Mouse (Mus musculus): ENCODE results near the gene Bcr. TPM values are rescaled to one million over a fixed set of nuclear protein-coding genes. Genes with fewer than 3 reads are reported as not detected.

The Bcr gene
- polyA plus RNA-seq, 1 experiment from 2014 or later = 16.5 TPM

- peaks cover 57% of the 10 kb centered on the region for H3K36me3 ChIP-seq
- H3K9ac ChIP-seq = no peak overlapping the region
- no peaks in the 10 kb centered on the region for H3K9me3 ChIP-seq
- no peak overlapping the region for H3K4me2 ChIP-seq
- no peak for ATAC-seq (ENCODE audit: low FRiP score, low read depth)
- no peaks in the 10 kb centered on the region for H3K4me1 ChIP-seq (replicated peaks)
- H3K27me3 ChIP-seq = no peaks in the 10 kb centered on the region
- no peak overlapping the region for H3K4me3 ChIP-seq
- no peak overlapping the region for H3K27ac ChIP-seq (replicated peaks)
- 79% methylated on average over 12 of the region's 12 CpGs for WGBS
These were observed 113.3 kb downstream of the Bcr start for GRCm38 (mm10) chr10:75173712-75174111.

GRCm38 (mm10) chr10:75176494-75176893 lies 116.1 kb downstream of the Bcr start:
- Histone ChIP-seq H3K27ac (replicated peaks) (0 out of 2 replicates have a peak overlapping the region, but pooled peaks have one; percentile 8), H3K9me3 (no peaks in the 10 kb centered on the region), H3K27me3 (no peaks in the 10 kb centered on the region), H3K9ac (no peak overlapping the region), H3K4me1 (replicated peaks) (no peaks in the 10 kb centered on the region), H3K4me2 (no peak overlapping the region), H3K36me3 (peaks cover 64% of the 10 kb centered on the region), H3K4me3 (no peak overlapping the region)
- WGBS = 79% methylated on average over 8 of the region's 8 CpGs
- ATAC-seq (ENCODE audit: low FRiP score, low read depth) = no peak

GRCm38 (mm10) chr10:75178911-75179310 lies 118.5 kb downstream of the Bcr start:
- no peak overlapping the region for H3K4me2 ChIP-seq
- no peak overlapping the region for H3K4me3 ChIP-seq
- no peaks in the 10 kb centered on the region for H3K4me1 ChIP-seq (replicated peaks)
- no peak overlapping the region for H3K27ac ChIP-seq (replicated peaks)
- 95% methylated on average over 5 of the region's 5 CpGs for WGBS
- H3K36me3 ChIP-seq = peaks cover 69% of the 10 kb centered on the region
- H3K9me3 ChIP-seq = no peaks in the 10 kb centered on the region
- no peak for ATAC-seq (ENCODE audit: low FRiP score, low read depth)
- no peaks in the 10 kb centered on the region for H3K27me3 ChIP-seq
- no peak overlapping the region for H3K9ac ChIP-seq

GRCm38 (mm10) chr10:75182151-75182774 lies 121.9 kb downstream of the Bcr start:
- H3K4me3 ChIP-seq = no peak overlapping the region
- peak; percentile 49; the same call in 1 of the 2 replicates for ATAC-seq (ENCODE audit: low FRiP score, low read depth)
- peaks cover 58% of the 10 kb centered on the region for H3K36me3 ChIP-seq
- H3K9me3 ChIP-seq = no peaks in the 10 kb centered on the region
- 42% methylated on average over 14 of the region's 14 CpGs for WGBS
- H3K27ac ChIP-seq (replicated peaks) = no peak overlapping the region
- no peak overlapping the region for H3K4me2 ChIP-seq
- no peaks in the 10 kb centered on the region for H3K4me1 ChIP-seq (replicated peaks)
- H3K9ac ChIP-seq = no peak overlapping the region
- H3K27me3 ChIP-seq = no peaks in the 10 kb centered on the region

- H3K36me3 ChIP-seq = peaks cover 33% of the 10 kb centered on the region
- no peaks in the 10 kb centered on the region for H3K4me1 ChIP-seq (replicated peaks)
- H3K4me3 ChIP-seq = no peak overlapping the region
- ATAC-seq (ENCODE audit: low FRiP score, low read depth) = no peak
- 90% methylated on average over 9 of the region's 9 CpGs for WGBS
- no peaks in the 10 kb centered on the region for H3K27me3 ChIP-seq
- no peak overlapping the region for H3K27ac ChIP-seq (replicated peaks)
- H3K9me3 ChIP-seq = no peaks in the 10 kb centered on the region
- no peak overlapping the region for H3K9ac ChIP-seq
- H3K4me2 ChIP-seq = no peak overlapping the region
These were observed 124.4 kb downstream of the Bcr start for GRCm38 (mm10) chr10:75184826-75185225.

GRCm38 (mm10) chr10:75186551-75186950 lies 126.2 kb downstream of the Bcr start:
- Histone ChIP-seq H3K4me2 (no peak overlapping the region), H3K27ac (replicated peaks) (no peak overlapping the region), H3K9me3 (no peaks in the 10 kb centered on the region), H3K36me3 (peaks cover 15% of the 10 kb centered on the region), H3K4me1 (replicated peaks) (no peaks in the 10 kb centered on the region), H3K27me3 (no peaks in the 10 kb centered on the region), H3K9ac (no peak overlapping the region), H3K4me3 (no peak overlapping the region)
- ATAC-seq (ENCODE audit: low FRiP score, low read depth) = no peak
- WGBS = 49% methylated on average over 6 of the region's 6 CpGs

GRCm38 (mm10) chr10:75187366-75188056 lies 127.1 kb downstream of the Bcr start:
- no peak for ATAC-seq (ENCODE audit: low FRiP score, low read depth)
- Histone ChIP-seq H3K27me3 (no peaks in the 10 kb centered on the region), H3K9ac (no peak overlapping the region), H3K4me2 (no peak overlapping the region), H3K36me3 (peaks cover 12% of the 10 kb centered on the region), H3K27ac (replicated peaks) (no peak overlapping the region), H3K4me3 (no peak overlapping the region), H3K4me1 (replicated peaks) (no peaks in the 10 kb centered on the region), H3K9me3 (no peaks in the 10 kb centered on the region)
- 80% methylated on average over 8 of the region's 8 CpGs for WGBS

- H3K4me2 ChIP-seq = no peak overlapping the region
- no peak for ATAC-seq (ENCODE audit: low FRiP score, low read depth)
- no peaks in the 10 kb centered on the region for H3K4me1 ChIP-seq (replicated peaks)
- WGBS = 51% methylated on average over 7 of the region's 7 CpGs
- H3K27me3 ChIP-seq = no peaks in the 10 kb centered on the region
- no peak overlapping the region for H3K9ac ChIP-seq
- H3K36me3 ChIP-seq = no peaks in the 10 kb centered on the region
- H3K4me3 ChIP-seq = no peak overlapping the region
- H3K27ac ChIP-seq (replicated peaks) = no peak overlapping the region
- H3K9me3 ChIP-seq = no peaks in the 10 kb centered on the region
These were observed 131.3 kb downstream of the Bcr start for GRCm38 (mm10) chr10:75191647-75192046.

- Histone ChIP-seq H3K9ac (no peak overlapping the region), H3K4me1 (replicated peaks) (no peaks in the 10 kb centered on the region), H3K27me3 (no peaks in the 10 kb centered on the region), H3K9me3 (no peaks in the 10 kb centered on the region), H3K36me3 (no peaks in the 10 kb centered on the region), H3K4me3 (no peak overlapping the region), H3K4me2 (no peak overlapping the region), H3K27ac (replicated peaks) (no peak overlapping the region)
- ATAC-seq (ENCODE audit: low FRiP score, low read depth) = no peak
- 78% methylated on average over 1 of the region's 1 CpGs for WGBS
These were observed 137.4 kb downstream of the Bcr start for GRCm38 (mm10) chr10:75197817-75198216.

GRCm38 (mm10) chr10:75200733-75201132 lies 140.3 kb downstream of the Bcr start:
- Histone ChIP-seq H3K36me3 (no peaks in the 10 kb centered on the region), H3K4me1 (replicated peaks) (no peaks in the 10 kb centered on the region), H3K27ac (replicated peaks) (no peak overlapping the region), H3K9ac (no peak overlapping the region), H3K9me3 (no peaks in the 10 kb centered on the region), H3K4me3 (no peak overlapping the region), H3K27me3 (no peaks in the 10 kb centered on the region), H3K4me2 (no peak overlapping the region)
- WGBS = 96% methylated on average over 1 of the region's 1 CpGs
- no peak for ATAC-seq (ENCODE audit: low FRiP score, low read depth)

- Histone ChIP-seq H3K4me3 (no peak overlapping the region), H3K4me2 (no peak overlapping the region), H3K9ac (no peak overlapping the region), H3K36me3 (no peaks in the 10 kb centered on the region), H3K27ac (replicated peaks) (no peak overlapping the region), H3K27me3 (no peaks in the 10 kb centered on the region), H3K4me1 (replicated peaks) (peaks cover under 1% of the 10 kb centered on the region; the same call in 1 of the 2 replicates), H3K9me3 (no peaks in the 10 kb centered on the region)
- ATAC-seq (ENCODE audit: low FRiP score, low read depth) = no peak
- 83% methylated on average over 4 of the region's 4 CpGs for WGBS
These were observed 145.8 kb downstream of the Bcr start for GRCm38 (mm10) chr10:75206192-75206591.

- no peaks in the 10 kb centered on the region for H3K36me3 ChIP-seq
- no peak overlapping the region for H3K4me3 ChIP-seq
- 95% methylated on average over 3 of the region's 3 CpGs for WGBS
- no peak overlapping the region for H3K4me2 ChIP-seq
- ATAC-seq (ENCODE audit: low FRiP score, low read depth) = no peak
- no peaks in the 10 kb centered on the region for H3K9me3 ChIP-seq
- peak overlapping the region; percentile 99; the same call in 1 of the 2 replicates for H3K27ac ChIP-seq (replicated peaks)
- H3K27me3 ChIP-seq = no peaks in the 10 kb centered on the region
- no peak overlapping the region for H3K9ac ChIP-seq
- peaks cover 20% of the 10 kb centered on the region for H3K4me1 ChIP-seq (replicated peaks)
These were observed 150.4 kb downstream of the Bcr start for GRCm38 (mm10) chr10:75210841-75211240.
